Mouse (Mus musculus): ENCODE results near the gene Crxos. TPM values are rescaled to one million over a fixed set of nuclear protein-coding genes. Genes with fewer than 3 reads are reported as not detected.

Gene Crxos
- polyA plus RNA-seq, 1 experiment, result not detected

DNA sequence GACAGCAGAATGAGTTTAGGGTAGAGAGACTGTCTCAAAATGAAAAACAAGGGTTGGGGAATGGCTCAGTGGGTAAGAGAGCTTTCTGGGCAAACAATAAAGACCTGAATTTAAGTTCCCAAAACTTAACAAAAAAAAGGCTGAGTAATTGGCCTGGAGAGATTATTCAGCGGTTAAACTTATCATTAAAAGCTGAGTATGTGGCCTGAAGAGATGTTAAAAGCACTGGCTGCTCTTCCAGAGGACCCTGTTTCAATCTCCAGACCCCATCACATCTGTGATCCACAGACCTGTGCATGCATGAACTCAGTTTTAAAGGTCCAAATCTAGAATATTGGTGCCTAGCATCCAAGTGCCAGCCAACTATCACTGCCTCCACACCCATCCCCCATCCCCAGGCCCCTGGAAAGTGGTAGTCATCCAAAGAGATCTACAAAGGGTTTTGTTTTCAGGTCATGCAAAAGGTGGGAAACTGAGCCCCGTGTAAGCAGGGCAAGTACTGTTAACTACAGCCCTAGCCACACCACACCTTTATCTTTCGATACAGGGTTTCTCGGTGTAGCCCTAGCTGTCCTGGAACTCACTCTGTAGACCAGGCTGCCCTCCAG is 65.3 kb downstream of the Crxos start:
- Histone ChIP-seq H3K4me1 (ENCODE audit: control insufficient read depth, insufficient read depth, insufficient read length, low read length) (peaks cover 10% of the 10 kb centered on the region), H3K4me3 (ENCODE audit: low read depth, low read length) (no peak overlapping the region), H3K36me3 (ENCODE audit: control insufficient read depth, insufficient read depth, low read length) (peaks cover 16% of the 10 kb centered on the region), H3K27ac (ENCODE audit: insufficient read depth, low read depth, low read length) (no peak overlapping the region), H3K27me3 (ENCODE audit: control insufficient read depth, insufficient read depth, low read length) (no peaks in the 10 kb centered on the region)
- WGBS, result 35% methylated on average over 4 of the region's 4 CpGs
- TF ChIP-seq POLR2A (IDR thresholded peaks at IDR 0.05; ENCODE audit: low read depth, low read length), result no peak
- no peak for TF ChIP-seq CTCF (IDR thresholded peaks at IDR 0.05; ENCODE audit: extremely low read depth, insufficient read length, insufficient replicate concordance, low read depth, low read length)

GRCm38 (mm10) chr7:15948381-15948941 is 66.0 kb downstream of the Crxos start:
- Histone ChIP-seq H3K4me1 (ENCODE audit: control insufficient read depth, insufficient read depth, insufficient read length, low read length) (peaks cover 10% of the 10 kb centered on the region), H3K27me3 (ENCODE audit: control insufficient read depth, insufficient read depth, low read length) (no peaks in the 10 kb centered on the region), H3K27ac (ENCODE audit: insufficient read depth, low read depth, low read length) (peak overlapping the region; percentile 63), H3K36me3 (ENCODE audit: control insufficient read depth, insufficient read depth, low read length) (peaks cover 10% of the 10 kb centered on the region), H3K4me3 (ENCODE audit: low read depth, low read length) (peak overlapping the region; percentile 54)
- TF ChIP-seq CTCF (IDR thresholded peaks at IDR 0.05; ENCODE audit: extremely low read depth, insufficient read length, insufficient replicate concordance, low read depth, low read length) (peak; percentile 87), POLR2A (IDR thresholded peaks at IDR 0.05; ENCODE audit: low read depth, low read length) (no peak)
- WGBS, result 1% methylated on average over 23 of the region's 23 CpGs

DNA sequence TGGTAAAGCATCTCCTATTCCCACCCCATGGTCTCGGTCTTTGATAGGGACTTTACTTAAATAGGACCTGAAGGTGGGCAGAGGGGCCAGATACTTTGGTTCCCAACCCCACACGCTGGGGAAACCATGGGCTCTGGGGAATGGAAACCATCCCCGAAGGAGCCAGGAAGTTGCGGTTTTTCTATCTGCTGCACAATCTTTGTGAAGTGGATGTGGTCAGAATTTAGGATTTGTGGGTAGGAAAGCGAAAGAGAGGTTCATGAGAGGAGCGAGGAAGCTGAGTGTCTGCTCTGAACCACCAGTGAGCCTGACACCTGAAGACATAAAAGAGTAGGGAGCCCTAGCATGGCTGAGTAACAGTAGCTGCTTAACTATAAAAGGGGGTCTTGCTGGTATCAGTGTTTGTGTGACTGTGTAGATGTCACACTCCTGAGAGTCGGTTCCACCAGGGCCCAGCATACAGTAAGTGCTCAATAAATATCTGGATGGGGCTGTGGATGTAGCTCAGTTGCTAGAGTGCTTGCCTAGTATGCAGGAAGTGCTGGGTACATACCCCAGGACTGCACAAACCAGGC is 66.9 kb downstream of the Crxos start:
- TF ChIP-seq CTCF (IDR thresholded peaks at IDR 0.05; ENCODE audit: extremely low read depth, insufficient read length, insufficient replicate concordance, low read depth, low read length) (no peak), POLR2A (IDR thresholded peaks at IDR 0.05; ENCODE audit: low read depth, low read length) (no peak)
- peaks cover 2% of the 10 kb centered on the region for H3K36me3 ChIP-seq (ENCODE audit: control insufficient read depth, insufficient read depth, low read length)
- peaks cover 10% of the 10 kb centered on the region for H3K4me1 ChIP-seq (ENCODE audit: control insufficient read depth, insufficient read depth, insufficient read length, low read length)
- peak overlapping the region; percentile 42 for H3K27ac ChIP-seq (ENCODE audit: insufficient read depth, low read depth, low read length)
- no peak overlapping the region for H3K4me3 ChIP-seq (ENCODE audit: low read depth, low read length)
- WGBS, result 65% methylated on average over 7 of the region's 7 CpGs
- no peaks in the 10 kb centered on the region for H3K27me3 ChIP-seq (ENCODE audit: control insufficient read depth, insufficient read depth, low read length)

GRCm38 (mm10) chr7:15950008-15950407 is 67.6 kb downstream of the Crxos start:
- no peak for TF ChIP-seq CTCF (IDR thresholded peaks at IDR 0.05; ENCODE audit: extremely low read depth, insufficient read length, insufficient replicate concordance, low read depth, low read length)
- no peak for TF ChIP-seq POLR2A (IDR thresholded peaks at IDR 0.05; ENCODE audit: low read depth, low read length)
- Histone ChIP-seq H3K4me3 (ENCODE audit: low read depth, low read length) (no peak overlapping the region), H3K27ac (ENCODE audit: insufficient read depth, low read depth, low read length) (no peak overlapping the region), H3K4me1 (ENCODE audit: control insufficient read depth, insufficient read depth, insufficient read length, low read length) (peaks cover 7% of the 10 kb centered on the region), H3K36me3 (ENCODE audit: control insufficient read depth, insufficient read depth, low read length) (no peaks in the 10 kb centered on the region), H3K27me3 (ENCODE audit: control insufficient read depth, insufficient read depth, low read length) (no peaks in the 10 kb centered on the region)
- WGBS, result 84% methylated on average over 15 of the region's 15 CpGs

DNA sequence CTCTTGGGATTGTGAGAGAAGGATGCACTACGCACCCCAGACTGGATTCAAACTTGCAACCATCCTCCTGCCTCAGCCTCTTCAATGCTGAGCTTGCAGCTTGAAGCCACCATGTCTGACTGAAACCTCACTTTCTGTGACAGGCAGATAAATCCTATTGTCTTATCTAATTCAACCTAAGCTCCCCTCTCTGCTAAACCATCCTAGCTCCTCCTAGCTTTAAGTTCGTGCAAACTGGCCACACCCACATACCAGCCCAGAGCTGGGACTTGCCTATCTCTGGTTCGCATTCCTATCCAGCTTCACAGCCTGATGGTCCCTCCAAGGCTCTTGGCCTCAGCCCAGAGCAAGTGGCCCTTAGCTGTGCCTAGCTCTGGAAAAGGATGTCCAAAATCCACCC is 70.0 kb downstream of the Crxos start:
- Histone ChIP-seq H3K4me1 (ENCODE audit: control insufficient read depth, insufficient read depth, insufficient read length, low read length) (peaks cover 5% of the 10 kb centered on the region), H3K27ac (ENCODE audit: insufficient read depth, low read depth, low read length) (no peak overlapping the region), H3K27me3 (ENCODE audit: control insufficient read depth, insufficient read depth, low read length) (no peaks in the 10 kb centered on the region), H3K4me3 (ENCODE audit: low read depth, low read length) (no peak overlapping the region), H3K36me3 (ENCODE audit: control insufficient read depth, insufficient read depth, low read length) (no peaks in the 10 kb centered on the region)
- TF ChIP-seq CTCF (IDR thresholded peaks at IDR 0.05; ENCODE audit: extremely low read depth, insufficient read length, insufficient replicate concordance, low read depth, low read length) (no peak), POLR2A (IDR thresholded peaks at IDR 0.05; ENCODE audit: low read depth, low read length) (no peak)
- 46% methylated on average over 3 of the region's 3 CpGs for WGBS

Other genes with a start within 250 kb of the Crxos start
- gene Obox3, start 242.7 kb upstream of the Crxos start, polyA plus RNA-seq (2012; rRNA removed), result not detected in 2 replicates
- not detected in 2 replicates for gene Obox5, start 132.5 kb upstream of the Crxos start, polyA plus RNA-seq (2012; rRNA removed)
- not detected in 2 replicates for gene Obox6, start 42.9 kb upstream of the Crxos start, polyA plus RNA-seq (2012; rRNA removed)
- gene Crx, start 2.6 kb upstream of the Crxos start, polyA plus RNA-seq (2012; rRNA removed), result not detected in 2 replicates
- 160 and 311 TPM in 2 replicates for gene Selenow, start 39.8 kb downstream of the Crxos start, polyA plus RNA-seq (2012; rRNA removed)
- gene Nop53, start 63.5 kb downstream of the Crxos start, polyA plus RNA-seq (2012; rRNA removed), result 56.8 and 120 TPM in 2 replicates
- gene Ehd2, start 85.0 kb downstream of the Crxos start, polyA plus RNA-seq (2012; rRNA removed), result 11.9 and 14.5 TPM in 2 replicates
- 18.7 and 31.0 TPM in 2 replicates for gene Bicra, start 165.3 kb downstream of the Crxos start, polyA plus RNA-seq (2012; rRNA removed)
- not detected in 2 replicates for gene Zfp541, start 179.2 kb downstream of the Crxos start, polyA plus RNA-seq (2012; rRNA removed)
- gene Napa, start 215.8 kb downstream of the Crxos start, polyA plus RNA-seq (2012; rRNA removed), result 82.7 and 139 TPM in 2 replicates
- gene Kptn, start 237.3 kb downstream of the Crxos start, polyA plus RNA-seq (2012; rRNA removed), result 15.3 and 31.2 TPM in 2 replicates
- gene Slc8a2, start 247.2 kb downstream of the Crxos start, polyA plus RNA-seq (2012; rRNA removed), result 1.5 and 1.9 TPM in 2 replicates